Mouse (Mus musculus): Measurements from ENCODE around the gene Wfdc18. TPM values are rescaled to one million over a fixed set of nuclear protein-coding genes. Genes with fewer than 3 reads are reported as not detected.

Gene Wfdc18
- 0.91 TPM in 1 of 2 replicates, not detected in the other for polyA plus RNA-seq (2015; fragmentation: Nextera tagmentation; extraction: Ambion mirVana)

GRCm38 (mm10) chr11:83708715-83709114 lies at the start of gene Wfdc18:
Wfdc18 (plus strand) TSS chr11:83709015.
- Histone ChIP-seq H3K27me3 (replicated peaks) (no peaks in the 10 kb centered on the region), H3K4me2 (no peak within 1 kb of the TSS), H3K4me1 (no peaks in the 10 kb centered on the region), H3K27ac (replicated peaks) (no peak within 1 kb of the TSS), H3K9me3 (replicated peaks) (no peaks in the 10 kb centered on the region), H3K9ac (replicated peaks) (no peak within 1 kb of the TSS), H3K4me3 (replicated peaks) (no peak within 1 kb of the TSS), H3K36me3 (no peaks in the 10 kb centered on the region)
- ATAC-seq (ENCODE audit: low FRiP score) = no peak
- WGBS = 78% methylated on average over 4 of the region's 4 CpGs

- no peaks in the 10 kb centered on the region for H3K4me1 ChIP-seq
- no peak within 1 kb of the TSS for H3K27ac ChIP-seq (replicated peaks)
- no peak within 1 kb of the TSS for H3K9ac ChIP-seq (replicated peaks)
- H3K9me3 ChIP-seq (replicated peaks) = no peaks in the 10 kb centered on the region
- H3K27me3 ChIP-seq (replicated peaks) = no peaks in the 10 kb centered on the region
- WGBS = 88% methylated on average over 6 of the region's 6 CpGs
- H3K4me3 ChIP-seq (replicated peaks) = no peak within 1 kb of the TSS
- H3K4me2 ChIP-seq = no peak within 1 kb of the TSS
- ATAC-seq (ENCODE audit: low FRiP score) = no peak
- no peaks in the 10 kb centered on the region for H3K36me3 ChIP-seq
Observed at GRCm38 (mm10) chr11:83662204-83662603, 46.6 kb upstream of the Wfdc18 start, which contains the start of gene Ccl4. Ccl4 (plus strand) TSS chr11:83662584.

GRCm38 (mm10) chr11:83663532-83663931 lies 45.3 kb upstream of the Wfdc18 start:
- Histone ChIP-seq H3K4me3 (replicated peaks) (no peak overlapping the region), H3K27ac (replicated peaks) (no peak overlapping the region), H3K4me1 (no peaks in the 10 kb centered on the region), H3K9ac (replicated peaks) (no peak overlapping the region), H3K36me3 (no peaks in the 10 kb centered on the region), H3K9me3 (replicated peaks) (no peaks in the 10 kb centered on the region), H3K4me2 (no peak overlapping the region), H3K27me3 (replicated peaks) (no peaks in the 10 kb centered on the region)
- no peak for ATAC-seq (ENCODE audit: low FRiP score)
- WGBS = 81% methylated on average over 5 of the region's 5 CpGs

- ATAC-seq (ENCODE audit: low FRiP score) = no peak
- H3K27me3 ChIP-seq (replicated peaks) = no peaks in the 10 kb centered on the region
Observed at GRCm38 (mm10) chr11:83671743-83672142, 37.1 kb upstream of the Wfdc18 start.

GRCm38 (mm10) chr11:83675665-83676064 lies 33.1 kb upstream of the Wfdc18 start:
- no peaks in the 10 kb centered on the region for H3K36me3 ChIP-seq
- H3K4me2 ChIP-seq = no peak overlapping the region
- 89% methylated on average over 1 of the region's 1 CpGs for whole genome bisulfite sequencing
- H3K9ac ChIP-seq (replicated peaks) = no peak overlapping the region
- no peak for ATAC-seq (ENCODE audit: low FRiP score)
- H3K9me3 ChIP-seq (replicated peaks) = no peaks in the 10 kb centered on the region
- no peaks in the 10 kb centered on the region for H3K4me1 ChIP-seq
- no peak overlapping the region for H3K27ac ChIP-seq (replicated peaks)
- H3K4me3 ChIP-seq (replicated peaks) = no peak overlapping the region
- H3K27me3 ChIP-seq (replicated peaks) = no peaks in the 10 kb centered on the region

More at GRCm38 (mm10) chr11:83671743-83672142, 37.1 kb upstream of the Wfdc18 start:
- Histone ChIP-seq H3K36me3 (no peaks in the 10 kb centered on the region), H3K4me3 (replicated peaks) (no peak overlapping the region), H3K4me1 (no peaks in the 10 kb centered on the region), H3K9ac (replicated peaks) (no peak overlapping the region), H3K4me2 (no peak overlapping the region), H3K9me3 (replicated peaks) (no peaks in the 10 kb centered on the region), H3K27ac (replicated peaks) (no peak overlapping the region)

GRCm38 (mm10) chr11:83689918-83690317 lies 18.9 kb upstream of the Wfdc18 start:
- Histone ChIP-seq H3K9ac (replicated peaks) (no peak overlapping the region), H3K4me3 (replicated peaks) (no peak overlapping the region), H3K4me2 (no peak overlapping the region), H3K4me1 (no peaks in the 10 kb centered on the region), H3K27ac (replicated peaks) (no peak overlapping the region), H3K9me3 (replicated peaks) (no peaks in the 10 kb centered on the region), H3K36me3 (no peaks in the 10 kb centered on the region), H3K27me3 (replicated peaks) (no peaks in the 10 kb centered on the region)
- ATAC-seq (ENCODE audit: low FRiP score) = no peak
- WGBS = 82% methylated on average over 1 of the region's 1 CpGs

GRCm38 (mm10) chr11:83692008-83692407 lies 16.8 kb upstream of the Wfdc18 start:
- no peak overlapping the region for H3K4me3 ChIP-seq (replicated peaks)
- H3K4me2 ChIP-seq = no peak overlapping the region
- 75% methylated on average over 1 of the region's 1 CpGs for WGBS
- H3K27me3 ChIP-seq (replicated peaks) = no peaks in the 10 kb centered on the region
- H3K4me1 ChIP-seq = no peaks in the 10 kb centered on the region
- no peaks in the 10 kb centered on the region for H3K36me3 ChIP-seq
- H3K27ac ChIP-seq (replicated peaks) = no peak overlapping the region
- H3K9me3 ChIP-seq (replicated peaks) = no peaks in the 10 kb centered on the region
- H3K9ac ChIP-seq (replicated peaks) = no peak overlapping the region
- ATAC-seq (ENCODE audit: low FRiP score) = no peak

GRCm38 (mm10) chr11:83703705-83704104 lies 5.1 kb upstream of the Wfdc18 start, which contains the start of gene Wfdc17:
Wfdc17 (plus strand) TSS chr11:83703991.
- Histone ChIP-seq H3K9me3 (replicated peaks) (no peaks in the 10 kb centered on the region), H3K27ac (replicated peaks) (no peak within 1 kb of the TSS), H3K4me1 (no peaks in the 10 kb centered on the region), H3K27me3 (replicated peaks) (no peaks in the 10 kb centered on the region), H3K36me3 (no peaks in the 10 kb centered on the region), H3K4me2 (no peak within 1 kb of the TSS), H3K4me3 (replicated peaks) (no peak within 1 kb of the TSS), H3K9ac (replicated peaks) (no peak within 1 kb of the TSS)
- WGBS = 31% methylated on average over 1 of the region's 1 CpGs
- no peak for ATAC-seq (ENCODE audit: low FRiP score)

- 92% methylated on average over 5 of the region's 5 CpGs for WGBS
- ATAC-seq (ENCODE audit: low FRiP score) = no peak
- no peaks in the 10 kb centered on the region for H3K9me3 ChIP-seq (replicated peaks)
Observed at GRCm38 (mm10) chr11:83709683-83710082, 868 bp downstream of the Wfdc18 start.

GRCm38 (mm10) chr11:83712671-83713070 lies 3.9 kb downstream of the Wfdc18 start:
- no peak overlapping the region for H3K9ac ChIP-seq (replicated peaks)
- no peak overlapping the region for H3K4me2 ChIP-seq
- H3K36me3 ChIP-seq = no peaks in the 10 kb centered on the region
- H3K27me3 ChIP-seq (replicated peaks) = no peaks in the 10 kb centered on the region
- 96% methylated on average over 1 of the region's 1 CpGs for WGBS
- H3K4me1 ChIP-seq = no peaks in the 10 kb centered on the region
- H3K27ac ChIP-seq (replicated peaks) = no peak overlapping the region
- ATAC-seq (ENCODE audit: low FRiP score) = no peak
- no peaks in the 10 kb centered on the region for H3K9me3 ChIP-seq (replicated peaks)
- no peak overlapping the region for H3K4me3 ChIP-seq (replicated peaks)

More at GRCm38 (mm10) chr11:83709683-83710082, 868 bp downstream of the Wfdc18 start:
- Histone ChIP-seq H3K36me3 (no peaks in the 10 kb centered on the region), H3K9ac (replicated peaks) (no peak overlapping the region), H3K27ac (replicated peaks) (no peak overlapping the region), H3K4me3 (replicated peaks) (no peak overlapping the region), H3K4me1 (no peaks in the 10 kb centered on the region), H3K27me3 (replicated peaks) (no peaks in the 10 kb centered on the region), H3K4me2 (no peak overlapping the region)

GRCm38 (mm10) chr11:83713925-83714324 lies 5.1 kb downstream of the Wfdc18 start:
- Histone ChIP-seq H3K4me1 (no peaks in the 10 kb centered on the region), H3K4me3 (replicated peaks) (no peak overlapping the region), H3K27me3 (replicated peaks) (no peaks in the 10 kb centered on the region), H3K4me2 (no peak overlapping the region), H3K36me3 (no peaks in the 10 kb centered on the region), H3K9ac (replicated peaks) (no peak overlapping the region), H3K27ac (replicated peaks) (no peak overlapping the region), H3K9me3 (replicated peaks) (no peaks in the 10 kb centered on the region)
- ATAC-seq (ENCODE audit: low FRiP score) = no peak
- 86% methylated on average over 2 of the region's 2 CpGs for WGBS

- 89% methylated on average over 6 of the region's 6 CpGs for WGBS
- H3K36me3 ChIP-seq = no peaks in the 10 kb centered on the region
- H3K27ac ChIP-seq (replicated peaks) = no peak overlapping the region
- no peak overlapping the region for H3K9ac ChIP-seq (replicated peaks)
- ATAC-seq (ENCODE audit: low FRiP score) = no peak
- no peaks in the 10 kb centered on the region for H3K27me3 ChIP-seq (replicated peaks)
- no peaks in the 10 kb centered on the region for H3K4me1 ChIP-seq
- no peak overlapping the region for H3K4me2 ChIP-seq
- H3K4me3 ChIP-seq (replicated peaks) = no peak overlapping the region
- H3K9me3 ChIP-seq (replicated peaks) = no peaks in the 10 kb centered on the region
Observed at GRCm38 (mm10) chr11:83717042-83717665, 8.3 kb downstream of the Wfdc18 start.

Measured in neural tube, embryonic 15.5 days (tissue).